Mouse (Mus musculus) neural tube, embryonic 14.5 days (tissue): ENCODE measurements at regions not wholly inside any gene's neighbourhood (a gene's known extent, or its start where the extent isn't known, plus 50 kb on each side); places are given as distances from the start of the nearest gene placed in this dataset.
A peak's percentile ranks its signal among the peaks of the same experiment; 100 is the strongest.

ENCODE experiments used
- ATAC-seq: fragments of 200-750 bp; cut with Nextera tagmentation; 2 replicates; pipeline ENCODE4 v1.8.0; 2017; ENCODE audit warnings: low read depth, mild to moderate bottlenecking, moderate TSS enrichment, moderate library complexity
- H3K27ac ChIP-seq: fragments of 300-500 bp; sonication (generic); 2 replicates; pipeline ENCODE4 v1.5.1; 2014; ENCODE audit warnings: low read depth, mild to moderate bottlenecking, control low read depth, low read length, moderate library complexity, mixed read lengths
- H3K27me3 ChIP-seq: fragments of 300-500 bp; sonication (generic); 2 replicates; pipeline ENCODE4 v1.6.1; 2014; ENCODE audit warnings: low read length; ENCODE audit not compliant: control insufficient read depth, insufficient read depth
- H3K36me3 ChIP-seq: fragments of 300-500 bp; sonication (generic); 2 replicates; pipeline ENCODE4 v1.6.1; 2014; ENCODE audit warnings: low read length, mixed read lengths; ENCODE audit not compliant: control insufficient read depth, insufficient read depth
- H3K4me1 ChIP-seq: fragments of 300-500 bp; sonication (generic); 2 replicates; pipeline ENCODE4 v1.6.1; 2014; ENCODE audit warnings: low read length; ENCODE audit not compliant: control insufficient read depth, insufficient read depth
- H3K4me2 ChIP-seq: fragments of 300-500 bp; sonication (generic); 2 replicates; pipeline ENCODE4 v1.6.1; 2014; ENCODE audit warnings: mild to moderate bottlenecking, low read depth, low read length, control low read depth
- H3K4me3 ChIP-seq: fragments of 300-500 bp; sonication (generic); 2 replicates; pipeline ENCODE4 v1.5.1; 2014; ENCODE audit warnings: low read depth, low read length, control low read depth, mixed read lengths
- H3K9ac ChIP-seq: fragments of 300-500 bp; sonication (generic); replicated peaks from 2 replicates; pipeline ENCODE4 v1.6.1; 2014; ENCODE audit warnings: low read depth, mild to moderate bottlenecking, control low read depth, low read length, mixed read lengths
- H3K9me3 ChIP-seq: fragments of 300-500 bp; sonication (generic); 2 replicates; pipeline ENCODE4 v1.6.1; 2016; ENCODE audit warnings: low read length; ENCODE audit not compliant: control insufficient read depth
- WGBS: fragments of 180-500 bp; shearing (Covaris S2); extraction: QIAGEN DNeasy Blood & Tissue Kit; methylation state at CpG from one replicate; pipeline ENCODE4 v1.1.7; 2014; 5-methylcytosine and 5-hydroxymethylcytosine counted together

DNA sequence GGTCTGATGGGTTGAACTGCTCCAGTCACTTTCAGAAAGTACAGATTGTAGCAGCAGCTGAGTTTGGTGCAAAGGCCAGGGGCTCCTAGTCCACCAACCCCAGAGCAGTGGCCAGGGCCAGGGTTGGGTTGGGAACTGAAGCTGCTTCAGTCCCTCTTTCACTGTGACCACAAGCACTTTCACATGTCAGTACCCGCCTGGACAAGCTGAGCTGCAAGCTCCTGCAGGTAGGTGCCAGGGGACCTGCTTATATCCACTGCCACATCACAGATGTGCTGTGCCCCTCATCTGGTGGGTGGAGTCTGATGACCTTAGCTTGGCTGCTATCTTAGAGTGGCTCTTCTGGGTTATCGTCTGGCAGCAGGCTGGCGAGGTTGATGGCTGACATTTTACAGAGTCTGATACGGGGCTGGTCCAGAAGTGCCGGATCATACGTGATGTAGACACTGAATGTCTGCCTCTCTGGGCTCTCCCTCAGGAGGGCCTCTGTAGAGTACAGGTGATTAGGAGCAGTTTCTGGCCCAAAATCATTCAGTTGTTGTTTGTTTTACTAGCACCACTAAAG, 192.6 kb downstream of the Rybp start:
- ATAC-seq, result no peak
- no peak overlapping the region for H3K4me3 ChIP-seq
- H3K9ac ChIP-seq, result no peak overlapping the region
- 94% methylated on average over 6 of the region's 6 CpGs for WGBS
- no peaks in the 10 kb centered on the region for H3K4me1 ChIP-seq
- no peaks in the 10 kb centered on the region for H3K27me3 ChIP-seq
- no peaks in the 10 kb centered on the region for H3K9me3 ChIP-seq
- H3K36me3 ChIP-seq, result no peaks in the 10 kb centered on the region
- H3K4me2 ChIP-seq, result no peak overlapping the region
- H3K27ac ChIP-seq, result no peak overlapping the region

DNA sequence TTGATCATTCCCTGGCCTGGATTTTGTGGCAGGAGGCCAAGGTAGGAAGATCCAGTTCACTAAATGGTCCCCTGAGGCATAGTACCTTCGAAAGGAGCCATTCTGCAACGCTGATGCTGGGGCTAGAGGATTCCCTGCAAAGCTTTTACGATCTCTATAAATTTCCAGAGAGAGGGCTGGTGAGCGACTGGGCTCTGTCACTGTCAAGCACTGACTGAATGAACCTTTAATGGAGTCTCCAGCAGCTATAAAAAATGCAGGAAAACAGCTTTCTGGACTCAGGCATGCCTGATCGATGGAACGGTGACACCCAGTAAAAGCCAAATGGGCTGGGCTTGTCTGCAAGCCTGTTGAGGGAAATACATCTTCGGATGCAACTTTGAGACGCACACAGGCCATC, 194.4 kb downstream of the Rybp start:
- H3K27me3 ChIP-seq, result no peaks in the 10 kb centered on the region
- peak; percentile 49 for ATAC-seq
- no peak overlapping the region for H3K9ac ChIP-seq
- WGBS, result 16% methylated on average over 8 of the region's 8 CpGs
- H3K27ac ChIP-seq, result no peak overlapping the region
- no peaks in the 10 kb centered on the region for H3K36me3 ChIP-seq
- no peak overlapping the region for H3K4me3 ChIP-seq
- H3K4me1 ChIP-seq, result no peaks in the 10 kb centered on the region
- H3K9me3 ChIP-seq, result no peaks in the 10 kb centered on the region
- H3K4me2 ChIP-seq, result no peak overlapping the region

DNA sequence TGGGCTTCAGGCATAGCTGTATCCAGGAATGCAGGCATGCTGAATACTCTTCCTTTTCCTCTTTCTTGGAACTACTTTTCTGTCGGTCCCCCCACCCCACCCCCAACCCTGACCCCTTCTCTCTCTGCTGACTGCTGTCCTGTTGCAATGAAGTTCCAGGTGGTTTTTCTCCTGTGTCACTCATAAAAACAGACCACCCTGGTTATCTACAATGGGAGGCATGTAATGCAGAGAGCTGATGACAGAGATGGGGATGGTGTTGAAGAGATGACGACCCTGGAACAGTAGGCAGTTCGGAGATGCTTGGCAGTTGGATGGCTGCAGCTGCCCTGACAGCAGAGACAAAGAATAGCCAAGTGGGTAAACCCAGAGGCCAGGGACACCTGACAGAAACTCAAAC, 195.5 kb downstream of the Rybp start:
- no peaks in the 10 kb centered on the region for H3K27me3 ChIP-seq

DNA sequence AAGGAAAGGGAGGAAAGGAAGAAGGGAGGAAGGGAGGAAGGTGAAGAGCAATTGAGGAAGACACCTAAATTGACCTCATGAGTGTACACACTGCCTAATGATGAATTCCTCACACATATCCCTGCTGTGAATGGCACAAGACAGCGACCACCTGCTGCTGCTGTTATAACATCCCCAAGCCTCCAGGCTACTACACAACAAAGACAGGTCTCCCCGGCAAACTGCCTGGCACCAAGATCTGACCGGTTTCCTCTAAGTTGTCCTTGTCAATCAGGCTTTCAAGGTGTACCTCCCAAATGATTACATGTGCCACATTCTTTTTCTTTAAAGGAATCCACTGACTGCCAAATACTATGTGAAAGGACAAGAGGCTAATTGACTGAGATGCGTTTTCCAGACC, 198.7 kb downstream of the Rybp start:
- no peak for ATAC-seq
- H3K36me3 ChIP-seq, result no peaks in the 10 kb centered on the region
- 61% methylated on average over 4 of the region's 4 CpGs for WGBS

More for the DNA sequence above, 195.5 kb downstream of the Rybp start:
- Histone ChIP-seq H3K36me3 (no peaks in the 10 kb centered on the region), H3K4me2 (no peak overlapping the region), H3K9ac (no peak overlapping the region), H3K27ac (no peak overlapping the region), H3K4me3 (no peak overlapping the region), H3K9me3 (no peaks in the 10 kb centered on the region), H3K4me1 (no peaks in the 10 kb centered on the region)
- 73% methylated on average over 3 of the region's 3 CpGs for WGBS
- no peak for ATAC-seq

DNA sequence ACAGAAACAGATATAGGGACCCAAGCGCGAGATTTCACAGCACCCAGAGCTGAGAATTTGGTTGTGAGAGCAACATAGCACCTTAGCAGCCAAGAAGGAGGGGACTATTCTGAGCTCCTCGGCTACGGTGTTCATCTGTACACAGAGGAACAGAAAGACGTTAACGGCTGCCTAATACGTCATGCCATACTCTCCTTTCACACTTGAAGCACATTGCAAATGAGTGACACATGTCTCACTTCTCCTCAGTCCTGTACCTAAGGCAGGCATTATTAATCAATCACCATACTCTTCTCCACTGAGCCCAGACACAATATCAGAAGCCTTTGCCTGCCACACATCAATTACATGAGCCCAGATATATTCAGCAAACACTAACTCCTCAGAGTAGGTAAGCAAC, 200.5 kb downstream of the Rybp start:
- no peak for ATAC-seq
- H3K4me1 ChIP-seq, result no peaks in the 10 kb centered on the region
- no peak overlapping the region for H3K9ac ChIP-seq
- H3K4me2 ChIP-seq, result no peak overlapping the region
- H3K9me3 ChIP-seq, result no peaks in the 10 kb centered on the region
- no peak overlapping the region for H3K27ac ChIP-seq
- H3K27me3 ChIP-seq, result no peaks in the 10 kb centered on the region
- H3K36me3 ChIP-seq, result no peaks in the 10 kb centered on the region
- WGBS, result 83% methylated on average over 7 of the region's 7 CpGs
- H3K4me3 ChIP-seq, result no peak overlapping the region

More for the DNA sequence above, 198.7 kb downstream of the Rybp start:
- Histone ChIP-seq H3K9me3 (no peaks in the 10 kb centered on the region), H3K4me1 (no peaks in the 10 kb centered on the region), H3K9ac (no peak overlapping the region), H3K4me2 (no peak overlapping the region), H3K27ac (no peak overlapping the region), H3K27me3 (no peaks in the 10 kb centered on the region), H3K4me3 (no peak overlapping the region)

DNA sequence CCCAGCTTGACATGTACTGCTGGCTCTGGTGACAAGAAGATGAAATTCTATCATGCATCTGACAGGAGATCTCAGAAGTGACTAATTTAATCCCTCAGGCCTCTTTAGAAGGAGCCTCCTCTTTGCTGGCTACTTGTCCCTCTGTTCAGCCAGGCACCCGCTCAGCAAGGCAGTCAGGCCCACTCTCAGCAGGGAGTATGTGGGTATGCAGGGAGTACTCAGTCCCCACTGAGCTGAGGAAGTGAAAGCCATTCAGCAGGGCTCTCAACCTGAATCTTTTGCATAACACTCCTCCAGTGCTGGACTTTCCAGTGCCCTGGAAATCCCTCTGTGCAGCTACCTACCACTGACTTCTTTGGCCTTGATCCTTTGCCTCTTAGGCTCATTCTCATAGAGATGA, 201.3 kb downstream of the Rybp start:
- no peaks in the 10 kb centered on the region for H3K4me1 ChIP-seq
- H3K36me3 ChIP-seq, result no peaks in the 10 kb centered on the region
- no peak overlapping the region for H3K4me2 ChIP-seq
- WGBS, result 41% methylated on average over 1 of the region's 1 CpGs
- no peaks in the 10 kb centered on the region for H3K27me3 ChIP-seq
- no peak for ATAC-seq
- no peak overlapping the region for H3K9ac ChIP-seq
- H3K4me3 ChIP-seq, result no peak overlapping the region
- no peak overlapping the region for H3K27ac ChIP-seq
- no peaks in the 10 kb centered on the region for H3K9me3 ChIP-seq

DNA sequence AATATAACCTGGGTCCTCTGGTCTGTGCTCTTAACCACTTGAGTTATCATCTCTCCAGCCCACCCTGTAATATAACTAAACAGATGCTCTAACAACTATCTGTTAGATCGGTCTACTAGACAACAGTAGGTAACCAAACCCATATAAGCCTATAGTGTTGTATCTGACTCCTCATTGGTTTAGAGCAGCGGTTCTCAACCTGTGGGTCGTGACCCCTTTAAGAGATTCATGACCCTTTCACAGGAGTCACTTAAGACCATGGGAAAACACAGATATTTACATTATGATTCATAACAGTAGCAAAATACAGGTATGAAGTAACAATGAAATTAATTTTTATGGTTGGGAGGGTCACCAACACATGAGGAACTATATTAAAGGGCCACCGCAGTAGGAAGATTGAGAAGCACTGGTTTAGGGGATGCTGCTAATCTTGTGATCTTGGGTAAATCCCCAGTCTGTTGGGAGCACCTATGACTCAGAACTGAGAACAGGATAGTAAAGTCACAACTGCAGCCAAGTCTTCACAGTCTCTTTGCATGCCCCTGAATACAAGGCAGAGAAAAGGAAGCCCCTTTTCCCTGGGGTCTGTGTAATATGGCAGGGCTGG, 203.3 kb downstream of the Rybp start:
- no peak overlapping the region for H3K9ac ChIP-seq
- H3K4me3 ChIP-seq, result no peak overlapping the region
- no peak overlapping the region for H3K27ac ChIP-seq
- no peaks in the 10 kb centered on the region for H3K27me3 ChIP-seq
- ATAC-seq, result no peak
- H3K9me3 ChIP-seq, result no peaks in the 10 kb centered on the region
- 96% methylated on average over 4 of the region's 4 CpGs for WGBS
- H3K4me2 ChIP-seq, result no peak overlapping the region
- H3K36me3 ChIP-seq, result no peaks in the 10 kb centered on the region
- no peaks in the 10 kb centered on the region for H3K4me1 ChIP-seq

DNA sequence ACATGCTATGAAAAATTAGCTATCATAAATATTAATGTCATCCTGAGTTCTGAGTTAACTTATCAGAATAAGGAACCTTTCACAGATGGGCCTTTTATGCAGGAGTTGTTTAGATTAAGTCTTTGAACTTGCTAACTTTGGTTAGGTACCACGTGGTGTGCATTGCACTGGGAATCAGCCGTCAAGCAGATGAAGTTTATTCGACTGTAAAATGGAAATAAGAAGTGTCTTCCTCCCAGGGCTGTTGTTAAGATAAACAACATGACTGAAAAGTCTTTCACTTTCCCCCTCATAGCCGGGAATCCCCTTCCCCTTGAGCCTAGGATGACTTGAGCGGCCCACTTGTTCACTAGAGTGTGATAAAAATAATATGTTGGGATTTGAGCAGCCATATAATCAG, 204.2 kb downstream of the Rybp start:
- Histone ChIP-seq H3K4me2 (no peak overlapping the region), H3K27ac (no peak overlapping the region), H3K27me3 (no peaks in the 10 kb centered on the region), H3K9ac (no peak overlapping the region), H3K9me3 (no peaks in the 10 kb centered on the region), H3K4me3 (no peak overlapping the region), H3K36me3 (no peaks in the 10 kb centered on the region), H3K4me1 (no peaks in the 10 kb centered on the region)
- ATAC-seq, result no peak
- 76% methylated on average over 5 of the region's 5 CpGs for WGBS

DNA sequence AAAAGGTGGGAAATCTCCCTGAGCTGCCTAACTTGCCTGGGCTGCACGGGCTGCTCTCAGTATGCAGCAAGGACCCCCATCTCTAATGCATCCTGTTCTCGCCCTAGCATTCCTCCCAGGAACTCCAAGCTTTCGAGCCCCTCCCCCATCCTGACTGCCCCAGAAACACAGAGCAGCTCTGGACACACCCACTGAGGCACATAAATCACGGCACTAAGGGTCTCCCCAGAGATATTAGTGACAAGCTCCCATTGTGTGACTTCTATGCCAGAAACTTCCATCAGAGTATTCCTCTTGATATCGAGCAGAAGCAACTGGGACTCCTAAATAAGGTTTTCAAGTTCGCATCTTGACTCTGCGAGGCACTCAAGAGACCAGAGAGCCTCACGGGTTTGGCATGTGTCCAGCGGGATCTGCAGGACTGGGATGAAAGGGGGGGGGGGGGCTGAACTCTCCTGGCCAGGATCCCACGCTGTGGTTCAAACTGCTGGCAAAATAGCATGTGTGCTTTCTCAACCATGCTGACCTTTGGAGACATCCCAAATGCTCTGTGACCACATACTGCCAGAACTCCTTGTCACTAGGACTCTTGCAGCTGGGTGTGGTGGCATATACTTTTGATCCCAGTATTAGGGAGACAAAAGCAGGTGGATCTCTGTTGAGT, 212.5 kb downstream of the Rybp start:
- Histone ChIP-seq H3K36me3 (no peaks in the 10 kb centered on the region), H3K9ac (no peak overlapping the region), H3K27ac (no peak overlapping the region), H3K9me3 (no peaks in the 10 kb centered on the region), H3K27me3 (0 out of 2 replicates have a peak, but pooled peaks cover 3% of the 10 kb centered on the region), H3K4me3 (no peak overlapping the region), H3K4me1 (peaks cover 8% of the 10 kb centered on the region; the same call in 1 of the 2 replicates), H3K4me2 (no peak overlapping the region)
- ATAC-seq, result no peak
- 3% methylated on average over 10 of the region's 10 CpGs for WGBS
